Mouse (Mus musculus): Measurements from ENCODE around the gene Gcm1. TPM values are rescaled to one million over a fixed set of nuclear protein-coding genes. Genes with fewer than 3 reads are reported as not detected.

The Gcm1 gene
- polyA plus RNA-seq (2015; fragmentation: Nextera tagmentation; extraction: Ambion mirVana), result 0.39 and 0.41 TPM in 2 replicates

- Histone ChIP-seq H3K27me3 (ENCODE audit: control insufficient read depth, insufficient read depth, low read depth, low read length) (no peaks in the 10 kb centered on the region), H3K36me3 (ENCODE audit: control insufficient read depth, insufficient read depth, low read length) (no peaks in the 10 kb centered on the region), H3K4me1 (replicated peaks; ENCODE audit: control insufficient read depth, insufficient read depth, low read length) (no peaks in the 10 kb centered on the region), H3K4me3 (ENCODE audit: low read length) (no peak within 1 kb of the TSS), H3K4me2 (ENCODE audit: low read depth, low read length) (no peak within 1 kb of the TSS), H3K27ac (ENCODE audit: low read length) (no peak within 1 kb of the TSS), H3K9ac (ENCODE audit: low read length) (no peak within 1 kb of the TSS), H3K9me3 (ENCODE audit: control insufficient read depth, low read length) (no peaks in the 10 kb centered on the region)
- 22% methylated on average over 3 of the region's 3 CpGs for WGBS
- ATAC-seq (ENCODE audit: low read depth), result no peak
These were observed at the start of gene Gcm1 for GRCm38 (mm10) chr9:78051677-78052076. TSS of gene Gcm1 (plus strand) at chr9:78051924.

GRCm38 (mm10) chr9:78003278-78003677, 48.4 kb upstream of the Gcm1 start:
- H3K4me1 ChIP-seq (replicated peaks; ENCODE audit: control insufficient read depth, insufficient read depth, low read length), result peaks cover 6% of the 10 kb centered on the region; the same call in 1 of the 2 replicates
- H3K4me2 ChIP-seq (ENCODE audit: low read depth, low read length), result no peak overlapping the region
- no peaks in the 10 kb centered on the region for H3K27me3 ChIP-seq (ENCODE audit: control insufficient read depth, insufficient read depth, low read depth, low read length)
- H3K36me3 ChIP-seq (ENCODE audit: control insufficient read depth, insufficient read depth, low read length), result no peaks in the 10 kb centered on the region
- ATAC-seq (ENCODE audit: low read depth), result no peak
- H3K9ac ChIP-seq (ENCODE audit: low read length), result no peak overlapping the region
- H3K9me3 ChIP-seq (ENCODE audit: control insufficient read depth, low read length), result no peaks in the 10 kb centered on the region
- H3K27ac ChIP-seq (ENCODE audit: low read length), result no peak overlapping the region
- 66% methylated on average over 2 of the region's 2 CpGs for WGBS
- no peak overlapping the region for H3K4me3 ChIP-seq (ENCODE audit: low read length)

- no peak for ATAC-seq (ENCODE audit: low read depth)
These were observed 46.2 kb upstream of the Gcm1 start for GRCm38 (mm10) chr9:78005481-78005880.

GRCm38 (mm10) chr9:78006209-78007001, 45.3 kb upstream of the Gcm1 start:
- no peaks in the 10 kb centered on the region for H3K9me3 ChIP-seq (ENCODE audit: control insufficient read depth, low read length)
- no peaks in the 10 kb centered on the region for H3K36me3 ChIP-seq (ENCODE audit: control insufficient read depth, insufficient read depth, low read length)
- peaks cover 7% of the 10 kb centered on the region for H3K4me1 ChIP-seq (replicated peaks; ENCODE audit: control insufficient read depth, insufficient read depth, low read length)
- peak; percentile 85 for ATAC-seq (ENCODE audit: low read depth)
- H3K9ac ChIP-seq (ENCODE audit: low read length), result no peak overlapping the region
- H3K27me3 ChIP-seq (ENCODE audit: control insufficient read depth, insufficient read depth, low read depth, low read length), result no peaks in the 10 kb centered on the region
- no peak overlapping the region for H3K4me3 ChIP-seq (ENCODE audit: low read length)
- H3K27ac ChIP-seq (ENCODE audit: low read length), result no peak overlapping the region
- WGBS, result 51% methylated on average over 19 of the region's 19 CpGs
- H3K4me2 ChIP-seq (ENCODE audit: low read depth, low read length), result no peak overlapping the region

More at GRCm38 (mm10) chr9:78005481-78005880, 46.2 kb upstream of the Gcm1 start:
- 47% methylated on average over 3 of the region's 3 CpGs for WGBS
- no peaks in the 10 kb centered on the region for H3K36me3 ChIP-seq (ENCODE audit: control insufficient read depth, insufficient read depth, low read length)
- H3K9me3 ChIP-seq (ENCODE audit: control insufficient read depth, low read length), result no peaks in the 10 kb centered on the region
- H3K27ac ChIP-seq (ENCODE audit: low read length), result no peak overlapping the region
- H3K9ac ChIP-seq (ENCODE audit: low read length), result no peak overlapping the region
- peaks cover 7% of the 10 kb centered on the region for H3K4me1 ChIP-seq (replicated peaks; ENCODE audit: control insufficient read depth, insufficient read depth, low read length)
- H3K4me2 ChIP-seq (ENCODE audit: low read depth, low read length), result no peak overlapping the region
- no peak overlapping the region for H3K4me3 ChIP-seq (ENCODE audit: low read length)
- no peaks in the 10 kb centered on the region for H3K27me3 ChIP-seq (ENCODE audit: control insufficient read depth, insufficient read depth, low read depth, low read length)

GRCm38 (mm10) chr9:78009382-78009781, 42.3 kb upstream of the Gcm1 start:
- WGBS, result 61% methylated on average over 7 of the region's 7 CpGs
- Histone ChIP-seq H3K9ac (ENCODE audit: low read length) (no peak overlapping the region), H3K27me3 (ENCODE audit: control insufficient read depth, insufficient read depth, low read depth, low read length) (no peaks in the 10 kb centered on the region), H3K27ac (ENCODE audit: low read length) (peak overlapping the region; percentile 70), H3K4me2 (ENCODE audit: low read depth, low read length) (no peak overlapping the region), H3K4me3 (ENCODE audit: low read length) (no peak overlapping the region), H3K4me1 (replicated peaks; ENCODE audit: control insufficient read depth, insufficient read depth, low read length) (peaks cover 7% of the 10 kb centered on the region), H3K36me3 (ENCODE audit: control insufficient read depth, insufficient read depth, low read length) (no peaks in the 10 kb centered on the region), H3K9me3 (ENCODE audit: control insufficient read depth, low read length) (no peaks in the 10 kb centered on the region)
- peak; percentile 81 for ATAC-seq (ENCODE audit: low read depth)

GRCm38 (mm10) chr9:78010187-78010586, 41.5 kb upstream of the Gcm1 start:
- 81% methylated on average over 5 of the region's 5 CpGs for WGBS
- no peaks in the 10 kb centered on the region for H3K36me3 ChIP-seq (ENCODE audit: control insufficient read depth, insufficient read depth, low read length)

GRCm38 (mm10) chr9:78010707-78011106, 41.0 kb upstream of the Gcm1 start:
- Histone ChIP-seq H3K4me3 (ENCODE audit: low read length) (no peak overlapping the region), H3K36me3 (ENCODE audit: control insufficient read depth, insufficient read depth, low read length) (no peaks in the 10 kb centered on the region), H3K9me3 (ENCODE audit: control insufficient read depth, low read length) (no peaks in the 10 kb centered on the region), H3K9ac (ENCODE audit: low read length) (no peak overlapping the region), H3K27me3 (ENCODE audit: control insufficient read depth, insufficient read depth, low read depth, low read length) (no peaks in the 10 kb centered on the region), H3K4me1 (replicated peaks; ENCODE audit: control insufficient read depth, insufficient read depth, low read length) (peaks cover 7% of the 10 kb centered on the region), H3K4me2 (ENCODE audit: low read depth, low read length) (no peak overlapping the region), H3K27ac (ENCODE audit: low read length) (no peak overlapping the region)
- WGBS, result 82% methylated on average over 10 of the region's 10 CpGs
- no peak for ATAC-seq (ENCODE audit: low read depth)

More at GRCm38 (mm10) chr9:78010187-78010586, 41.5 kb upstream of the Gcm1 start:
- Histone ChIP-seq H3K27ac (ENCODE audit: low read length) (no peak overlapping the region), H3K9me3 (ENCODE audit: control insufficient read depth, low read length) (no peaks in the 10 kb centered on the region), H3K4me2 (ENCODE audit: low read depth, low read length) (no peak overlapping the region), H3K9ac (ENCODE audit: low read length) (no peak overlapping the region), H3K27me3 (ENCODE audit: control insufficient read depth, insufficient read depth, low read depth, low read length) (no peaks in the 10 kb centered on the region), H3K4me1 (replicated peaks; ENCODE audit: control insufficient read depth, insufficient read depth, low read length) (peaks cover 7% of the 10 kb centered on the region), H3K4me3 (ENCODE audit: low read length) (no peak overlapping the region)
- ATAC-seq (ENCODE audit: low read depth), result no peak

GRCm38 (mm10) chr9:78012066-78012465, 39.7 kb upstream of the Gcm1 start:
- Histone ChIP-seq H3K4me3 (ENCODE audit: low read length) (no peak overlapping the region), H3K27ac (ENCODE audit: low read length) (no peak overlapping the region), H3K9ac (ENCODE audit: low read length) (no peak overlapping the region), H3K9me3 (ENCODE audit: control insufficient read depth, low read length) (no peaks in the 10 kb centered on the region), H3K4me2 (ENCODE audit: low read depth, low read length) (no peak overlapping the region), H3K4me1 (replicated peaks; ENCODE audit: control insufficient read depth, insufficient read depth, low read length) (peaks cover 4% of the 10 kb centered on the region; the same call in 1 of the 2 replicates), H3K27me3 (ENCODE audit: control insufficient read depth, insufficient read depth, low read depth, low read length) (no peaks in the 10 kb centered on the region), H3K36me3 (ENCODE audit: control insufficient read depth, insufficient read depth, low read length) (no peaks in the 10 kb centered on the region)
- no peak for ATAC-seq (ENCODE audit: low read depth)
- WGBS, result 91% methylated on average over 4 of the region's 4 CpGs

- WGBS, result 83% methylated on average over 5 of the region's 5 CpGs
- Histone ChIP-seq H3K27ac (ENCODE audit: low read length) (no peak overlapping the region), H3K4me2 (ENCODE audit: low read depth, low read length) (no peak overlapping the region), H3K4me3 (ENCODE audit: low read length) (no peak overlapping the region), H3K4me1 (replicated peaks; ENCODE audit: control insufficient read depth, insufficient read depth, low read length) (peaks cover 4% of the 10 kb centered on the region; the same call in 1 of the 2 replicates), H3K36me3 (ENCODE audit: control insufficient read depth, insufficient read depth, low read length) (no peaks in the 10 kb centered on the region), H3K9me3 (ENCODE audit: control insufficient read depth, low read length) (no peaks in the 10 kb centered on the region), H3K27me3 (ENCODE audit: control insufficient read depth, insufficient read depth, low read depth, low read length) (no peaks in the 10 kb centered on the region), H3K9ac (ENCODE audit: low read length) (no peak overlapping the region)
- ATAC-seq (ENCODE audit: low read depth), result no peak
These were observed 39.0 kb upstream of the Gcm1 start for GRCm38 (mm10) chr9:78012681-78013080.
